In the genomic region with DNA sequence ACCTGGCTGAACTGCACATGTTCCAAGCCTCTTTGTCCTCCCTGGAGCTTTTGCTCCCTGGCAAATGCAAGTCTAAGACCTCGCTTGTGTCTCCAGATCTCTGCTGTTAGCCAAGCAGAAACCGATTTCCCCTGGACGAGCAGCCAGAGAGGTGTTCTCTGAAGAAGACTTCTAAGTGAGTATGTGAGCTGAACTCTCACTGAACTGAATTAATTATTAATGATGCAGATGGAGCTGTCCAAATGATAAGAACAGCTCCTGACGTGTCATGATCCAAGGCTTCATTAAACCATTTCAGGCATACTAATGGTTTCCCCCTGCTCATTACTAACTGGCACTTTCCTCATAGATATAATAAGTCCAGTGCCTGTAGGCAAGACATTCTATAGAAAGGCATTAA, we compare ENCODE assay signal across 29 mouse cellular contexts.
DNase-seq lines count a peak whose midpoint lies in the region; ATAC-seq lines count a peak whose summit lies in the region.
"Had no signal": no experiment of that assay in that cellular context is flagged by ENCODE, and none has a peak within 500 bp of the region (broad histone marks: within the 10 kb centered on the region; RNA-seq: fewer than 3 reads in every experiment).

No protein-coding gene starts in this region.

- H3K27me3 ChIP-seq in heart, embryonic 11.5 days (ENCODE audit: control insufficient read depth, insufficient read depth, low read length), result no peaks in the 10 kb centered on the region
- no peaks in the 10 kb centered on the region for H3K27me3 ChIP-seq in midbrain, embryonic 12.5 days
- H3K27me3 ChIP-seq in midbrain, embryonic 10.5 days (ENCODE audit: low read depth, poor library complexity, severe bottlenecking), result no peaks in the 10 kb centered on the region
- no peaks in the 10 kb centered on the region for H3K27me3 ChIP-seq in hindbrain, embryonic 15.5 days
- no peaks in the 10 kb centered on the region for H3K27me3 ChIP-seq in midbrain, embryonic 16.5 days (ENCODE audit: control insufficient read depth, insufficient read depth, low read depth, low read length)
- H3K27me3 ChIP-seq: heart, embryonic 12.5 days; intestine, embryonic 15.5 days; limb, embryonic 15.5 days; liver, embryonic 15.5 days had no signal

- no peak for DNase-seq in heart, postnatal 36 days
- DNase-seq in midbrain, embryonic 10.5 days (ENCODE audit: low spot score), result no peak
- DNase-seq in ovary, postnatal 14 days (ENCODE audit: low spot score), result no peak
- DNase-seq: adrenal gland, postnatal 14 days; cerebellum, adult 18-20 months; gastrocnemius, postnatal 25 days; heart, adult 18-20 months; kidney, adult 8-10 months; kidney, postnatal 4 days; lung, embryonic 14.5 days; lung, postnatal 14 days; right cerebral cortex, adult 18-20 months; right cerebral cortex, postnatal 4 days; thymus, adult 18-20 months; thymus, postnatal 36 days had no signal

- no peak for ATAC-seq in heart, embryonic 11.5 days (replicated peaks; ENCODE audit: insufficient number of reproducible peaks, low FRiP score, low TSS enrichment)
- peak; percentile 45; the same call in 1 of the 2 replicates for ATAC-seq in midbrain, embryonic 12.5 days (ENCODE audit: low FRiP score, low read depth)
- ATAC-seq in hindbrain, embryonic 15.5 days (ENCODE audit: low FRiP score, low read depth), result 0 out of 2 replicates have a peak, but pooled peaks have one; percentile 56
- ATAC-seq in midbrain, embryonic 16.5 days, result 0 out of 2 replicates have a peak, but pooled peaks have one; percentile 39
- ATAC-seq: CD4-positive, CD25-positive, alpha-beta regulatory T cell, adult 4 months; intestine, embryonic 15.5 days had no signal

- peaks cover 5% of the 10 kb centered on the region; the same call in 1 of the 2 replicates for H3K4me1 ChIP-seq in heart, embryonic 11.5 days (ENCODE audit: control insufficient read depth, insufficient read depth, low read length)
- H3K4me1 ChIP-seq in midbrain, embryonic 12.5 days, result no peaks in the 10 kb centered on the region
- H3K4me1 ChIP-seq in midbrain, embryonic 10.5 days, result no peaks in the 10 kb centered on the region
- no peaks in the 10 kb centered on the region; the same call in 1 of the 2 replicates for H3K4me1 ChIP-seq in hindbrain, embryonic 15.5 days (replicated peaks)
- peaks cover 2% of the 10 kb centered on the region; the same call in 1 of the 2 replicates for H3K4me1 ChIP-seq in midbrain, embryonic 16.5 days (ENCODE audit: control insufficient read depth, insufficient read depth, low read length)
- H3K4me1 ChIP-seq: intestine, embryonic 15.5 days; limb, embryonic 15.5 days; liver, embryonic 15.5 days had no signal

- no peak overlapping the region for H3K4me3 ChIP-seq in heart, embryonic 11.5 days (ENCODE audit: low read depth, low read length)
- H3K4me3 ChIP-seq in midbrain, embryonic 12.5 days, result no peak overlapping the region
- no peak overlapping the region for H3K4me3 ChIP-seq in midbrain, embryonic 10.5 days
- no peak overlapping the region for H3K4me3 ChIP-seq in hindbrain, embryonic 15.5 days
- no peak overlapping the region for H3K4me3 ChIP-seq in midbrain, embryonic 16.5 days (ENCODE audit: low read depth, low read length)
- H3K4me3 ChIP-seq: erythroblast, embryonic 14.5 days; heart, embryonic 12.5 days; intestine, embryonic 15.5 days; limb, embryonic 10.5 days; limb, embryonic 15.5 days; liver, embryonic 15.5 days; myocyte had no signal

- 50% methylated on average over 4 of the region's 4 CpGs for WGBS in heart, embryonic 11.5 days (ENCODE audit: insufficient replicate concordance)
- 73% methylated on average over 4 of the region's 4 CpGs for WGBS in midbrain, embryonic 12.5 days
- WGBS in midbrain, embryonic 10.5 days, result 88% methylated on average over 4 of the region's 4 CpGs
- WGBS in hindbrain, embryonic 15.5 days, result 56% methylated on average over 4 of the region's 4 CpGs
- WGBS in midbrain, embryonic 16.5 days, result 50% methylated on average over 4 of the region's 4 CpGs

- H3K9ac ChIP-seq in heart, embryonic 11.5 days (ENCODE audit: low read depth, low read length), result no peak overlapping the region
- H3K9ac ChIP-seq in midbrain, embryonic 12.5 days (replicated peaks), result no peak overlapping the region
- no peak overlapping the region for H3K9ac ChIP-seq in hindbrain, embryonic 15.5 days
- H3K9ac ChIP-seq in midbrain, embryonic 16.5 days (ENCODE audit: low read depth, low read length), result no peak overlapping the region
- H3K9ac ChIP-seq: heart, embryonic 12.5 days; intestine, embryonic 15.5 days; limb, embryonic 15.5 days; liver, embryonic 15.5 days; lung, embryonic 14.5 days had no signal

- no peaks in the 10 kb centered on the region for H3K9me3 ChIP-seq in heart, embryonic 11.5 days (replicated peaks; ENCODE audit: control insufficient read depth, low read length)
- no peaks in the 10 kb centered on the region for H3K9me3 ChIP-seq in midbrain, embryonic 12.5 days
- H3K9me3 ChIP-seq in midbrain, embryonic 10.5 days (replicated peaks), result no peaks in the 10 kb centered on the region
- H3K9me3 ChIP-seq in hindbrain, embryonic 15.5 days, result no peaks in the 10 kb centered on the region
- H3K9me3 ChIP-seq in midbrain, embryonic 16.5 days (replicated peaks; ENCODE audit: control insufficient read depth, low read length, poor library complexity, severe bottlenecking), result no peaks in the 10 kb centered on the region
- H3K9me3 ChIP-seq: heart, embryonic 12.5 days; intestine, embryonic 15.5 days; limb, embryonic 10.5 days; limb, embryonic 15.5 days; liver, embryonic 15.5 days had no signal

- peaks cover 9% of the 10 kb centered on the region for H3K36me3 ChIP-seq in heart, embryonic 11.5 days (ENCODE audit: control insufficient read depth, insufficient read depth, low read length)
- H3K36me3 ChIP-seq in midbrain, embryonic 12.5 days, result peaks cover 49% of the 10 kb centered on the region
- H3K36me3 ChIP-seq in midbrain, embryonic 10.5 days, result peaks cover 94% of the 10 kb centered on the region
- peaks cover 38% of the 10 kb centered on the region for H3K36me3 ChIP-seq in hindbrain, embryonic 15.5 days
- peaks cover 14% of the 10 kb centered on the region for H3K36me3 ChIP-seq in midbrain, embryonic 16.5 days (ENCODE audit: control insufficient read depth, insufficient read depth, low read length)
- H3K36me3 ChIP-seq: liver, embryonic 15.5 days had no signal

- intact Hi-C loops in heart, postnatal 36 days (cut with DNase I), result no loop called here

- peak overlapping the region; percentile 16; the same call in 1 of the 2 replicates for H3K4me2 ChIP-seq in heart, embryonic 11.5 days
- H3K4me2 ChIP-seq in midbrain, embryonic 12.5 days (replicated peaks), result no peak overlapping the region
- H3K4me2 ChIP-seq in hindbrain, embryonic 15.5 days, result no peak overlapping the region
- no peak overlapping the region for H3K4me2 ChIP-seq in midbrain, embryonic 16.5 days (ENCODE audit: low read length)
- H3K4me2 ChIP-seq: heart, embryonic 12.5 days; intestine, embryonic 15.5 days; limb, embryonic 15.5 days; liver, embryonic 15.5 days; lung, embryonic 14.5 days had no signal

- H3K27ac ChIP-seq in heart, embryonic 11.5 days (ENCODE audit: low read depth, low read length), result no peak overlapping the region
- H3K27ac ChIP-seq in midbrain, embryonic 12.5 days (replicated peaks), result peak overlapping the region; percentile 10; the same call in 1 of the 2 replicates
- no peak overlapping the region for H3K27ac ChIP-seq in midbrain, embryonic 10.5 days (replicated peaks)
- no peak overlapping the region for H3K27ac ChIP-seq in hindbrain, embryonic 15.5 days (replicated peaks)
- peak overlapping the region; percentile 43; the same call in 1 of the 2 replicates for H3K27ac ChIP-seq in midbrain, embryonic 16.5 days (ENCODE audit: low read length)
- H3K27ac ChIP-seq: intestine, embryonic 15.5 days; kidney, postnatal 0 days; limb, embryonic 10.5 days; limb, embryonic 15.5 days; liver, embryonic 15.5 days; stomach, postnatal 0 days had no signal

Comparison
In these comparisons a context has a peak if more than half of its experiments do, and no peak if none do; other contexts are left out.
1. H3K27ac ChIP-seq: peak in midbrain, embryonic 12.5 days (single experiment) and midbrain, embryonic 16.5 days (single experiment); none in heart, embryonic 11.5 days (single experiment), midbrain, embryonic 10.5 days (single experiment) and hindbrain, embryonic 15.5 days (single experiment).